Mouse (Mus musculus) neural tube, embryonic 11.5 days (tissue): ENCODE measurements around the gene Dlx3. TPM values are rescaled to one million over a fixed set of nuclear protein-coding genes. Genes with fewer than 3 reads are reported as not detected.

ENCODE experiments used
- ATAC-seq: fragments of 200-750 bp; cut with Nextera tagmentation; 2 replicates; pipeline ENCODE4 v1.8.0; 2017; ENCODE audit warnings: moderate number of reproducible peaks, mild to moderate bottlenecking, moderate TSS enrichment, moderate library complexity; ENCODE audit not compliant: insufficient read depth, low FRiP score, low TSS enrichment
- DNase-seq: peaks from one replicate; pipeline ENCODE4 v3.0.0-alpha.2; 2015; ENCODE audit warnings: low spot score
- H3K27ac ChIP-seq: fragments of 300-500 bp; sonication (generic); 2 replicates; pipeline ENCODE4 v1.5.1; 2014; ENCODE audit warnings: low read depth, mild to moderate bottlenecking, low read length
- H3K27me3 ChIP-seq: fragments of 300-500 bp; sonication (generic); 2 replicates; pipeline ENCODE4 v1.6.1; 2014; ENCODE audit warnings: mild to moderate bottlenecking, low read length, mixed read lengths; ENCODE audit not compliant: control insufficient read depth, insufficient read depth
- H3K36me3 ChIP-seq: fragments of 300-500 bp; sonication (generic); 2 replicates; pipeline ENCODE4 v1.6.1; 2014; ENCODE audit warnings: mild to moderate bottlenecking, low read length, moderate library complexity, mixed read lengths; ENCODE audit not compliant: control insufficient read depth, insufficient read depth
- H3K4me1 ChIP-seq: fragments of 300-500 bp; sonication (generic); 2 replicates; pipeline ENCODE4 v1.6.1; 2014; ENCODE audit warnings: low read length, mixed read lengths; ENCODE audit not compliant: control insufficient read depth, insufficient read depth
- H3K4me2 ChIP-seq: fragments of 300-500 bp; sonication (generic); 2 replicates; pipeline ENCODE4 v1.6.1; 2014; ENCODE audit warnings: low read depth, mild to moderate bottlenecking, moderate library complexity
- H3K4me3 ChIP-seq: fragments of 300-500 bp; sonication (generic); 2 replicates; pipeline ENCODE4 v1.5.1; 2014; ENCODE audit warnings: low read depth, low read length
- H3K9ac ChIP-seq: fragments of 300-500 bp; sonication (generic); 2 replicates; pipeline ENCODE4 v1.6.1; 2014; ENCODE audit warnings: mild to moderate bottlenecking, low read length
- H3K9me3 ChIP-seq: fragments of 300-500 bp; sonication (generic); 2 replicates; pipeline ENCODE4 v1.6.1; 2016; ENCODE audit warnings: low read length; ENCODE audit not compliant: control insufficient read depth
- WGBS: fragments of 180-500 bp; shearing (Covaris S2); extraction: QIAGEN DNeasy Blood & Tissue Kit; methylation state at CpG from one replicate; pipeline ENCODE4 v1.1.7; 2014; 5-methylcytosine and 5-hydroxymethylcytosine counted together
- polyA plus RNA-seq: library from polyadenylated mRNA; unstranded; fragments of >200 nt; fragmentation: Nextera tagmentation; extraction: Ambion mirVana; gene quantifications from 2 replicates; pipeline ENCODE4 v1.2.1, GENCODE M21; 2014

Gene Dlx3
- polyA plus RNA-seq, 1 experiment from 2014 or later, result 2.2 TPM

- Histone ChIP-seq H3K4me1 (no peaks in the 10 kb centered on the region), H3K9ac (no peak overlapping the region), H3K36me3 (no peaks in the 10 kb centered on the region), H3K9me3 (no peaks in the 10 kb centered on the region), H3K27ac (no peak overlapping the region), H3K4me2 (no peak overlapping the region), H3K4me3 (no peak overlapping the region), H3K27me3 (peaks cover 44% of the 10 kb centered on the region)
- DNase-seq (no peak), ATAC-seq (no peak)
- 79% methylated on average over 5 of the region's 5 CpGs for WGBS
Measured at GRCm38 (mm10) chr11:95153681-95154080, 33.8 kb downstream of the Dlx3 start.

GRCm38 (mm10) chr11:95155511-95155910 lies 35.6 kb downstream of the Dlx3 start:
- Histone ChIP-seq H3K36me3 (no peaks in the 10 kb centered on the region), H3K4me1 (no peaks in the 10 kb centered on the region), H3K4me3 (no peak overlapping the region), H3K27me3 (peaks cover 26% of the 10 kb centered on the region), H3K27ac (no peak overlapping the region), H3K9ac (no peak overlapping the region), H3K9me3 (no peaks in the 10 kb centered on the region), H3K4me2 (no peak overlapping the region)
- ATAC-seq (no peak), DNase-seq (no peak)
- WGBS, result 88% methylated on average over 2 of the region's 2 CpGs

GRCm38 (mm10) chr11:95157356-95157755 lies 37.4 kb downstream of the Dlx3 start:
- peaks cover 8% of the 10 kb centered on the region for H3K27me3 ChIP-seq
- H3K9ac ChIP-seq, result no peak overlapping the region
- no peaks in the 10 kb centered on the region for H3K9me3 ChIP-seq
- no peak overlapping the region for H3K27ac ChIP-seq
- no peaks in the 10 kb centered on the region for H3K36me3 ChIP-seq
- no peak overlapping the region for H3K4me2 ChIP-seq
- H3K4me1 ChIP-seq, result no peaks in the 10 kb centered on the region
- DNase-seq, result no peak
- WGBS, result 47% methylated on average over 5 of the region's 5 CpGs
- no peak for ATAC-seq
- no peak overlapping the region for H3K4me3 ChIP-seq

- 68% methylated on average over 5 of the region's 5 CpGs for WGBS
- ATAC-seq, result no peak
Measured at GRCm38 (mm10) chr11:95157872-95158271, 38.0 kb downstream of the Dlx3 start.

GRCm38 (mm10) chr11:95159763-95160371 lies 39.9 kb downstream of the Dlx3 start:
- no peak for ATAC-seq
- no peaks in the 10 kb centered on the region for H3K4me1 ChIP-seq
- WGBS, result 90% methylated on average over 8 of the region's 8 CpGs

More at GRCm38 (mm10) chr11:95157872-95158271, 38.0 kb downstream of the Dlx3 start:
- H3K36me3 ChIP-seq, result no peaks in the 10 kb centered on the region
- no peak overlapping the region for H3K9ac ChIP-seq
- H3K9me3 ChIP-seq, result no peaks in the 10 kb centered on the region
- H3K4me2 ChIP-seq, result no peak overlapping the region
- peaks cover 4% of the 10 kb centered on the region for H3K27me3 ChIP-seq
- H3K4me1 ChIP-seq, result no peaks in the 10 kb centered on the region
- H3K4me3 ChIP-seq, result no peak overlapping the region
- no peak for DNase-seq
- no peak overlapping the region for H3K27ac ChIP-seq

GRCm38 (mm10) chr11:95160693-95161092 lies 40.8 kb downstream of the Dlx3 start:
- Histone ChIP-seq H3K4me1 (no peaks in the 10 kb centered on the region), H3K27me3 (no peaks in the 10 kb centered on the region), H3K9me3 (no peaks in the 10 kb centered on the region), H3K36me3 (no peaks in the 10 kb centered on the region), H3K4me2 (no peak overlapping the region), H3K27ac (no peak overlapping the region), H3K9ac (no peak overlapping the region), H3K4me3 (no peak overlapping the region)
- DNase-seq (no peak), ATAC-seq (no peak)
- 44% methylated on average over 7 of the region's 7 CpGs for WGBS

More at GRCm38 (mm10) chr11:95159763-95160371, 39.9 kb downstream of the Dlx3 start:
- no peak overlapping the region for H3K4me2 ChIP-seq
- no peak overlapping the region for H3K4me3 ChIP-seq
- no peak overlapping the region for H3K27ac ChIP-seq
- no peaks in the 10 kb centered on the region for H3K9me3 ChIP-seq
- H3K27me3 ChIP-seq, result no peaks in the 10 kb centered on the region
- no peak overlapping the region for H3K9ac ChIP-seq
- DNase-seq, result no peak
- no peaks in the 10 kb centered on the region for H3K36me3 ChIP-seq

DNA sequence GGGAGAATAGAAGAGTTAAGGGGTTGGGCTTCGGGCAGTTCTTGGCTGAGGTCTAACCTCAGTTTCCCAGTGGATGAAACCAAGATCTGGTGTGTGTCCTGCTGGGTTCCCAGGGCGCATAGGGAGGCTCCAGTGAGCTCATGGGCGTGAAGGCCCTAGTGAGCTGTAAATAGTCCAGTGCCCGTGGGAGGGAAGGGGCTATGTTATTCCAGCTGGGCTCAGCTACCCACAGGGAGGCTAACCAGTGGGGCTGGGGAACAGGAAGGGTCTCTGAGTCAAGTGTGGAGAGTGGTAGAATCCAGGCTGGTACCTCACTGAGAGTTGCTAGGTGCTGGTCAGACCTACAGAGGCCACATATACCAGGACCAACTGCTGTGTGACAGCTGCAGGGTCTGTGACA lies 41.8 kb downstream of the Dlx3 start:
- Histone ChIP-seq H3K9me3 (no peaks in the 10 kb centered on the region), H3K36me3 (no peaks in the 10 kb centered on the region), H3K27ac (no peak overlapping the region), H3K9ac (no peak overlapping the region), H3K4me3 (no peak overlapping the region), H3K4me1 (no peaks in the 10 kb centered on the region), H3K4me2 (no peak overlapping the region), H3K27me3 (no peaks in the 10 kb centered on the region)
- ATAC-seq, result no peak
- no peak for DNase-seq
- 53% methylated on average over 4 of the region's 4 CpGs for WGBS

DNA sequence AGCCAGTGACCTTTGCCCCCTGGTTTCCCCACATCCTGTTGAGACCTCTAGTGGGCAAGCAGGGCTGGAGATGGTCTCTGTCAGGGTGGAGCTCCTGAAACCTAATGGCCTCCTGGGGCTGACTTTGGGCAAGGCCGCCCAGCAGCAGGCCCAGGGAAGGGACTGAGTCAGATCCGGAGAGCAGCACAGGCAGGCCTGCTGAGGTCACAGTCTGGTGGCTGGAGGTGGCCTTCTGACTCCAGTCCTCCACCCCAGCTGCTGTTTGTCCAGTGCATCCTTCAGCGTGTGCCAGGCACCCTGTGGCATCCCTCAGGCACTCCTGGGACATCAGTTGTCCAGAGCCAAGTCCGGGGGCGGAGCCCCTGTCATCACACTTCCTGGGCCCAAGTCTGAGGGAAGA lies 45.9 kb downstream of the Dlx3 start:
- Histone ChIP-seq H3K27me3 (no peaks in the 10 kb centered on the region), H3K36me3 (no peaks in the 10 kb centered on the region), H3K27ac (no peak overlapping the region), H3K4me1 (no peaks in the 10 kb centered on the region), H3K4me3 (no peak overlapping the region), H3K9ac (no peak overlapping the region), H3K9me3 (no peaks in the 10 kb centered on the region), H3K4me2 (no peak overlapping the region)
- no peak for ATAC-seq
- no peak for DNase-seq
- WGBS, result 80% methylated on average over 5 of the region's 5 CpGs
